Comparison of ENCODE assay signal across 18 mouse cellular contexts in genomic region chr3:72149685-72150084, GRCm38 (mm10).
"Had no signal": no experiment of that assay in that cellular context is flagged by ENCODE, and none has a peak within 500 bp of the region (broad histone marks: within the 10 kb centered on the region; RNA-seq: fewer than 3 reads in every experiment).

No protein-coding gene starts in this region.

- H3K9me3 ChIP-seq: kidney, embryonic 15.5 days; liver, embryonic 13.5 days; megakaryocyte, embryonic 14.5 days; midbrain, embryonic 10.5 days; midbrain, embryonic 13.5 days; stomach, embryonic 15.5 days had no signal

- H3K27ac ChIP-seq: kidney, embryonic 15.5 days; left cerebral cortex, adult 2 months; liver, embryonic 13.5 days; midbrain, embryonic 10.5 days; midbrain, embryonic 13.5 days; stomach, embryonic 15.5 days had no signal

- H3K27me3 ChIP-seq: kidney, embryonic 15.5 days; liver, embryonic 13.5 days; megakaryocyte, embryonic 14.5 days; midbrain, embryonic 13.5 days; stomach, embryonic 15.5 days had no signal

- H3K4me2 ChIP-seq: kidney, embryonic 15.5 days; liver, embryonic 13.5 days; midbrain, embryonic 13.5 days; stomach, embryonic 15.5 days had no signal

- ATAC-seq: lung, postnatal 0 days; midbrain, embryonic 13.5 days had no signal

- H3K4me3 ChIP-seq: kidney, embryonic 15.5 days; left cerebral cortex, adult 2 months; liver, embryonic 13.5 days; megakaryocyte, embryonic 14.5 days; midbrain, embryonic 10.5 days; midbrain, embryonic 13.5 days; stomach, embryonic 15.5 days had no signal

- DNase-seq: kidney, adult 11 months; kidney, adult 8-10 months; kidney, postnatal 10 days; kidney, postnatal 36 days; layer of hippocampus, postnatal 36 days; liver, embryonic 13.5 days; lung, adult 2 months; retina, postnatal 1 day; right cerebral cortex, postnatal 25 days; spleen, adult 18-20 months; thymus, postnatal 25 days had no signal

- H3K4me1 ChIP-seq: kidney, embryonic 15.5 days; liver, embryonic 13.5 days; megakaryocyte, embryonic 14.5 days; midbrain, embryonic 10.5 days; midbrain, embryonic 13.5 days; stomach, embryonic 15.5 days had no signal

- H3K36me3 ChIP-seq: kidney, embryonic 15.5 days; liver, embryonic 13.5 days; midbrain, embryonic 10.5 days; midbrain, embryonic 13.5 days; stomach, embryonic 15.5 days had no signal

- H3K9ac ChIP-seq: kidney, embryonic 15.5 days; liver, embryonic 13.5 days; midbrain, embryonic 13.5 days; stomach, embryonic 15.5 days had no signal
